Mouse (Mus musculus) forebrain, embryonic 10.5 days (tissue): ENCODE measurements at regions not wholly inside any gene's neighbourhood (a gene's known extent, or its start where the extent isn't known, plus 50 kb on each side); places are given as distances from the start of the nearest gene placed in this dataset.
"Not testable (repeated sequence)": the region's sequence is repeated elsewhere in the genome, so short reads cannot be mapped to it uniquely, and the experiment has no call there.

Experiments used
- DNase-seq: peaks from one replicate; pipeline ENCODE4 v3.0.0-alpha.2; 2017; ENCODE audit warnings: low spot score; ENCODE audit errors: extremely low spot score
- H3K27ac ChIP-seq: fragments of 300-500 bp; sonication (generic); 2 replicates; pipeline ENCODE4 v1.5.1; 2016; ENCODE audit warnings: mild to moderate bottlenecking
- H3K27me3 ChIP-seq: fragments of 300-500 bp; sonication (generic); 2 replicates; pipeline ENCODE4 v1.6.1; 2016; ENCODE audit warnings: mild to moderate bottlenecking; ENCODE audit not compliant: poor library complexity, severe bottlenecking
- H3K36me3 ChIP-seq: fragments of 300-500 bp; sonication (generic); replicated peaks from 2 replicates; pipeline ENCODE4 v1.6.1; 2016; ENCODE audit warnings: mild to moderate bottlenecking, moderate library complexity
- H3K4me1 ChIP-seq: fragments of 300-500 bp; sonication (generic); 2 replicates; pipeline ENCODE4 v1.6.1; 2016
- H3K4me3 ChIP-seq: fragments of 300-500 bp; sonication (generic); 2 replicates; pipeline ENCODE4 v1.5.1; 2016; ENCODE audit warnings: mild to moderate bottlenecking, moderate library complexity
- H3K9me3 ChIP-seq: fragments of 300-500 bp; sonication (generic); 2 replicates; pipeline ENCODE4 v1.6.1; 2016; ENCODE audit warnings: mild to moderate bottlenecking, moderate library complexity
- WGBS: fragments of 180-500 bp; shearing (Covaris S2); methylation state at CpG from one replicate; pipeline ENCODE4 v1.1.7; 2016; 5-methylcytosine and 5-hydroxymethylcytosine counted together

GRCm38 (mm10) chr14:114220868-114221267, 871.1 kb upstream of the Gpc5 start:
- 89% methylated on average over 1 of the region's 1 CpGs for WGBS

GRCm38 (mm10) chr14:114230711-114231110, 861.3 kb upstream of the Gpc5 start:
- no peak for DNase-seq
- no peaks in the 10 kb centered on the region for H3K4me1 ChIP-seq
- H3K27ac ChIP-seq, result no peak overlapping the region
- no peak overlapping the region for H3K4me3 ChIP-seq
- WGBS, result 96% methylated on average over 2 of the region's 2 CpGs
- no peaks in the 10 kb centered on the region for H3K9me3 ChIP-seq
- H3K27me3 ChIP-seq, result no peaks in the 10 kb centered on the region
- no peaks in the 10 kb centered on the region for H3K36me3 ChIP-seq

More at GRCm38 (mm10) chr14:114220868-114221267, 871.1 kb upstream of the Gpc5 start:
- H3K27me3 ChIP-seq, result no peaks in the 10 kb centered on the region
- no peak overlapping the region for H3K4me3 ChIP-seq
- H3K9me3 ChIP-seq, result no peaks in the 10 kb centered on the region
- no peaks in the 10 kb centered on the region for H3K36me3 ChIP-seq
- H3K4me1 ChIP-seq, result no peaks in the 10 kb centered on the region
- no peak for DNase-seq
- H3K27ac ChIP-seq, result no peak overlapping the region

- Histone ChIP-seq H3K4me3 (no peak overlapping the region), H3K27me3 (no peaks in the 10 kb centered on the region)
- WGBS, result 77% methylated on average over 2 of the region's 2 CpGs
These were observed 837.0 kb upstream of the Gpc5 start for GRCm38 (mm10) chr14:114255037-114255436.

GRCm38 (mm10) chr14:114261657-114262056, 830.4 kb upstream of the Gpc5 start:
- 85% methylated on average over 2 of the region's 2 CpGs for WGBS
- no peak overlapping the region for H3K27ac ChIP-seq
- H3K4me3 ChIP-seq, result no peak overlapping the region
- no peaks in the 10 kb centered on the region for H3K4me1 ChIP-seq
- H3K9me3 ChIP-seq, result no peaks in the 10 kb centered on the region
- no peaks in the 10 kb centered on the region for H3K36me3 ChIP-seq
- DNase-seq, result no peak
- H3K27me3 ChIP-seq, result no peaks in the 10 kb centered on the region

More at GRCm38 (mm10) chr14:114255037-114255436, 837.0 kb upstream of the Gpc5 start:
- Histone ChIP-seq H3K36me3 (no peaks in the 10 kb centered on the region), H3K9me3 (no peaks in the 10 kb centered on the region), H3K27ac (no peak overlapping the region), H3K4me1 (no peaks in the 10 kb centered on the region)
- no peak for DNase-seq

GRCm38 (mm10) chr14:114300611-114301010, 791.4 kb upstream of the Gpc5 start:
- no peak for DNase-seq
- H3K36me3 ChIP-seq, result no peaks in the 10 kb centered on the region
- H3K4me3 ChIP-seq, result no peak overlapping the region
- no peaks in the 10 kb centered on the region for H3K27me3 ChIP-seq
- no peak overlapping the region for H3K27ac ChIP-seq
- 94% methylated on average over 6 of the region's 6 CpGs for WGBS
- H3K9me3 ChIP-seq, result no peaks in the 10 kb centered on the region
- H3K4me1 ChIP-seq, result no peaks in the 10 kb centered on the region

GRCm38 (mm10) chr14:114307479-114307878, 784.5 kb upstream of the Gpc5 start:
- Histone ChIP-seq H3K27me3 (no peaks in the 10 kb centered on the region), H3K4me3 (no peak overlapping the region), H3K9me3 (no peaks in the 10 kb centered on the region), H3K4me1 (no peaks in the 10 kb centered on the region), H3K27ac (no peak overlapping the region), H3K36me3 (no peaks in the 10 kb centered on the region)
- DNase-seq, result no peak
- WGBS, result 87% methylated on average over 2 of the region's 2 CpGs

GRCm38 (mm10) chr14:114332662-114333061, 759.4 kb upstream of the Gpc5 start:
- DNase-seq, result no peak
- Histone ChIP-seq H3K36me3 (no peaks in the 10 kb centered on the region), H3K9me3 (no peaks in the 10 kb centered on the region), H3K4me1 (no peaks in the 10 kb centered on the region), H3K27ac (no peak overlapping the region), H3K27me3 (no peaks in the 10 kb centered on the region), H3K4me3 (no peak overlapping the region)
- 93% methylated on average over 6 of the region's 6 CpGs for WGBS

GRCm38 (mm10) chr14:114349345-114349744, 742.7 kb upstream of the Gpc5 start:
- Histone ChIP-seq H3K4me3 (no peak overlapping the region), H3K36me3 (no peaks in the 10 kb centered on the region), H3K4me1 (no peaks in the 10 kb centered on the region), H3K9me3 (no peaks in the 10 kb centered on the region), H3K27me3 (no peaks in the 10 kb centered on the region), H3K27ac (no peak overlapping the region)
- 64% methylated on average over 6 of the region's 6 CpGs for WGBS
- DNase-seq, result no peak

GRCm38 (mm10) chr14:114349816-114350215, 742.2 kb upstream of the Gpc5 start:
- not testable (repeated sequence) for DNase-seq

GRCm38 (mm10) chr14:114352307-114352706, 739.7 kb upstream of the Gpc5 start:
- Histone ChIP-seq H3K36me3 (no peaks in the 10 kb centered on the region), H3K4me1 (no peaks in the 10 kb centered on the region), H3K9me3 (no peaks in the 10 kb centered on the region), H3K27ac (no peak overlapping the region), H3K27me3 (no peaks in the 10 kb centered on the region), H3K4me3 (no peak overlapping the region)
- DNase-seq, result no peak
- 93% methylated on average over 5 of the region's 5 CpGs for WGBS

More at GRCm38 (mm10) chr14:114349816-114350215, 742.2 kb upstream of the Gpc5 start:
- H3K27me3 ChIP-seq, H3K9me3 ChIP-seq, H3K4me1 ChIP-seq, H3K4me3 ChIP-seq, H3K27ac ChIP-seq, H3K36me3 ChIP-seq: not testable (repeated sequence)
- 76% methylated on average over 10 of the region's 11 CpGs for WGBS

GRCm38 (mm10) chr14:114374847-114375246, 717.2 kb upstream of the Gpc5 start:
- Histone ChIP-seq H3K4me1 (no peaks in the 10 kb centered on the region), H3K9me3 (no peaks in the 10 kb centered on the region), H3K27me3 (no peaks in the 10 kb centered on the region), H3K27ac (no peak overlapping the region), H3K36me3 (no peaks in the 10 kb centered on the region), H3K4me3 (no peak overlapping the region)
- DNase-seq, result no peak
- 96% methylated on average over 3 of the region's 3 CpGs for WGBS

- Histone ChIP-seq H3K4me1 (no peaks in the 10 kb centered on the region), H3K36me3 (no peaks in the 10 kb centered on the region), H3K4me3 (no peak overlapping the region), H3K27ac (no peak overlapping the region), H3K27me3 (no peaks in the 10 kb centered on the region), H3K9me3 (no peaks in the 10 kb centered on the region)
- no peak for DNase-seq
- 80% methylated on average over 3 of the region's 3 CpGs for WGBS
These were observed 693.0 kb upstream of the Gpc5 start for GRCm38 (mm10) chr14:114398861-114399557.

- no peak overlapping the region for H3K27ac ChIP-seq
- no peak for DNase-seq
- no peaks in the 10 kb centered on the region for H3K9me3 ChIP-seq
- no peaks in the 10 kb centered on the region for H3K36me3 ChIP-seq
- H3K4me3 ChIP-seq, result no peak overlapping the region
- 93% methylated on average over 3 of the region's 3 CpGs for WGBS
- no peaks in the 10 kb centered on the region for H3K27me3 ChIP-seq
- no peaks in the 10 kb centered on the region for H3K4me1 ChIP-seq
These were observed 673.2 kb upstream of the Gpc5 start for GRCm38 (mm10) chr14:114418851-114419250.

GRCm38 (mm10) chr14:114425475-114425874, 666.5 kb upstream of the Gpc5 start:
- Histone ChIP-seq H3K27ac (no peak overlapping the region), H3K36me3 (no peaks in the 10 kb centered on the region), H3K27me3 (no peaks in the 10 kb centered on the region), H3K4me3 (no peak overlapping the region), H3K4me1 (no peaks in the 10 kb centered on the region), H3K9me3 (no peaks in the 10 kb centered on the region)
- DNase-seq, result no peak
- WGBS, result 94% methylated on average over 2 of the region's 2 CpGs
